Mouse (Mus musculus) adrenal gland, adult 2 months (tissue): ENCODE measurements around the gene Pex6. TPM values are rescaled to one million over a fixed set of nuclear protein-coding genes. Genes with fewer than 3 reads are reported as not detected.

Experiments used
- DNase-seq: peaks from one replicate; pipeline ENCODE4 v3.0.0; 2021
- long read RNA-seq: library from polyadenylated mRNA; stranded (forward); transcript quantifications from one replicate; pipeline ENCODE4 v2.0.0, GENCODE M21; 2021
- polyA plus RNA-seq: library from polyadenylated mRNA; depleted of rRNA; stranded (reverse); fragments of >200 nt; gene quantifications from 2 replicates; pipeline ENCODE4 v1.2.3, GENCODE M21; 2012; rRNA removed
- total RNA-seq, 2 experiments: library from RNA; stranded (reverse); gene quantifications; 2 replicates each; pipeline ENCODE4 v1.2.3; 2021

The Pex6 gene
- total RNA-seq (10 to 100 TPM; 49.5 to 69.2 TPM), polyA plus RNA-seq (167 and 190 TPM in 2 replicates)
- long read RNA-seq, transcript Pex6-201 (17 exons, 3,200 nt) = major isoform, 143 of 168 reads
- long read RNA-seq, partial matches to known transcripts = 9 of 168 reads
- long read RNA-seq, other reads (novel, unspliced or antisense) = 14 of 168 reads

DNA sequence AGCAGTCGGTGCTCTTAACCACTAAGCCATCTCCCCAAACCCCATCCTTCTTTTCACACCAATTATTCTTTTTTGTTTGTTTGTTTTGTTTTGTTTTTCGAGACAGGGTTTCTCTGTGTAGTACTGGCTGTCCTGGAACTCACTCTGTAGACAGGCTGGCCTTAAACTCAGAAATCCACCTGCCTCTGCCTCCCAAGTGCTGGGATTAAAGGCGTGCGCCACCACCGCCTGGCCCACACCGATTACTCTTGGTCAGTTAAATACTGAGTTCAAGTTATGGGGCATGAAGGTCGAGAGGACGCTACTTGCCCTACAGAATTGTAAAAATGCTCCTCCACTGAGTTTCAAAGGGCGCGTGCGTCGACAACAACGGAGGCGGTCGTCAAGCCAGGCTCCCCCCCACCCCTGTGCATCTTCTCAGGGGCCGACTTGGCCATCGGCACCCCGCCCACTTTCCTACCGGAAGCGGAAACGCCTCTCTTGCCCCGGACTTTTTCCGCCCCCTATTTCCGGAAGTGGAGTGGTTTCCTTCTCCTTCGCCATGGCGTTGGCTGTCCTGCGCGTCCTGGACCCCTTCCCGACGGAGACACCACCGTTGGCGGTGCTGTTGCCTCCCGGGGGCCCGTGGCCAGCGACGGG lies at the start of gene Pex6:
Gene Pex6 (plus strand): TSS at position 505 of the 639 bp plus-strand sequence.
- DNase-seq = peak; percentile 95

DNA sequence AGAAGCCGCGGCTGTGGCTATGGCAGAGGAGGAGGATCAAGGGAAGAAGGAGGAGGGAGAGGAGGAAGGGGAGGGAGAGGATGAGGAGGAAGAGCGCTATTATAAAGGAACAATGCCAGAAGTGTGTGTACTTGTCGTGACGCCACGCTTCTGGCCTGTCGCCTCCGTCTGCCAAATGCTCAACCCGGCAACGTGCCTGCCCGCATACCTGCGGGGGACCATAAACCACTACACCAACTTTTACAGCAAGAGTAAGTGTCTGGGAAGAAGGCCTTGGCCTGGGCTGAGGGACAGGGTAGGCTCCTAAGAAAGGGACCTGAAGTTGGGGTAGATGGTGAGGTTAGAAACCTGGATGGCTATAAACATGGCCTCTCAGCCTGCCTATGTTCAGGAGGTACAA lies 49.3 kb upstream of the Pex6 start:
- DNase-seq = no peak

DNA sequence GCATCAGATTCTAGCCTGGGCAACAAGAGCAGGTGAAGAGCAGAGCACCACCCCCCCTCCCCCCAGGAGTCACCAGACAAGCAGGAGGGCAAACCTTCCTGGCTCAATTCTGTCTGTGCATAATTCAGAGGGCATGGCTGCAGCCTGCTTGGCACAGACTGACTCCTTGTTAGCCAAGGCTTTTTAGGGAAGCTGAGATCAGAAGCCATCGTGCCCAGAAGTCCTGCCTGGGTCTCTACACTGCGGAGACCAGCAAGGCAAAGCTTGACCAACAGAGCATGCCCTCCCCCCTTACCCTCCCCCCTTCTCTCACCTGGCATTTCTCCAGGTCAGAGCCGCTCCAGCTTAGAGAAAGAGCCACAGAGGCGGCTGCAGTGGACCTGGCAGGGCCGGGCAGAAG lies 48.5 kb upstream of the Pex6 start:
- DNase-seq = no peak

DNA sequence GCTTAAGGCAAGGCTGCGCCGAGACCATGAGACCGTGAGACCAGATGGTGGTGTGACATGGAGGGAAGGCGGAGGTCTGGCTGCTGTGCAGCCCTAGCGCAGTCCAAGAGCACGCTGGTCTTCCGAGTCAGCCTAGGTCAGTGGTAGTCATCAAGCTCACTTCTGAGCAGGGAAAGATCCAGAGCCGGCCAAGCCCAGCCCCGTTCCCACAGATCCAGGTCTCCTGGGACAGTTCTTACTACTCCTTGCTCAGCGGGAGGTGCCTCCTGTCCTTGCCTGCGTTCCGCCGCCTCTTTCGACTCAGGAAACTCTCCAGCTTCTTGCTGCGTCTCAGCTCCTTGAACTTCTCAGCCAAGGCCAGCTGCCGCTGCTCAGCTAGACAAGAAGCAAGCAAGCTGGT lies 43.6 kb upstream of the Pex6 start:
- peak; percentile 68 for DNase-seq

DNA sequence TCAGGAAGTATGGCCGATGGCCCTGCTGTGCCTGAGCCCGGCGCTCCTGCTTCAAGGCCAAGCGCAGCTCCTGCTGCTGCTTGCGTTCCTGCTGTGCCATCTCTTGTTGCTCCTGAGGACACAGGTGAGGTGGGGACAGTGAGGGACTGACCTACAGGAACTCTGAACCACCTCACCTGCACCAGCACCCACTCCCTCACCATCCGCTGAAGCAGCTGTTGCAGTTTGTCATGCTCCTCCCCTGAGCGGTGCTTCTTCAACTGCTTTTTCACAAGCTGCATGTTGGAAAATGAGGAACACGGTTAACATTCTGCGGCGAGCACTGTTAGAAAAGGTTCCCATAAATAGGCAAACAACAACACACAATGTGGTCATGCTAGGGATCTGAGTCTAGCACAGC lies 41.4 kb upstream of the Pex6 start:
- no peak for DNase-seq

DNA sequence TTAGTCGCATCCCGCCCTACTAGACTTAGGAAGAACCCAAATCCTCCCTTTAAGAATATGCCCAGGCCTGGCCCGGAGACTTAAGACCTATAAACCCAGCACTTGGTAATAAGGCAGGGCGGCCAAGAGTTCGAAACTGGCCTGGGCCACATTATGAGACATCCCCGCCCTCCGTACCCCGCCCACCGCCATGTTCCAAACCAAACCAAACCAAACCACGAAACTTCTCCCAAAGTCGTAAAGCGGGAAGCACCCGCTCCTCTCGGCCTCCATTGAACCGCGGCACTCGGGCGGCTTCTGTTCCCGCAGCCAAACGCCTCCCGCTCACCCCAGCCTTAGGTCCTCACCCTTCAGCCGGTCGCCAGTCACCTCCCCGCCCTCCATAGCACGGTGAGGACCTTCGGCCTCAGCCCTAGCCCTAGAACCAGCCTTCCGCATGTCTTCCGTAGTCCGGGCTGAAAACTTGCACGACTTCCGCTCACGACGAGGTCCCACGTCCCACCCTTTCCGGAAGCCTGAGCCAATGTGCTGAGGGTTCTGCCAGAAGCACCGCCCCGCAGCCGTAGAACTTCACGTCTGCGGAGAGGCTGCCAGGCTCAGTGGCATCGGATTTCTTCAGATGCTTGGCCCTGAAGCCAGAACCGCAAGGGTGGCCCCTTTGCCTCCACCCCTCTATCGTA lies 37.3 kb upstream of the Pex6 start, which contains the start of gene Rrp36:
Gene Rrp36 (minus strand): TSS at position 503 of the 680 bp plus-strand sequence.
- DNase-seq = peak; percentile 94

DNA sequence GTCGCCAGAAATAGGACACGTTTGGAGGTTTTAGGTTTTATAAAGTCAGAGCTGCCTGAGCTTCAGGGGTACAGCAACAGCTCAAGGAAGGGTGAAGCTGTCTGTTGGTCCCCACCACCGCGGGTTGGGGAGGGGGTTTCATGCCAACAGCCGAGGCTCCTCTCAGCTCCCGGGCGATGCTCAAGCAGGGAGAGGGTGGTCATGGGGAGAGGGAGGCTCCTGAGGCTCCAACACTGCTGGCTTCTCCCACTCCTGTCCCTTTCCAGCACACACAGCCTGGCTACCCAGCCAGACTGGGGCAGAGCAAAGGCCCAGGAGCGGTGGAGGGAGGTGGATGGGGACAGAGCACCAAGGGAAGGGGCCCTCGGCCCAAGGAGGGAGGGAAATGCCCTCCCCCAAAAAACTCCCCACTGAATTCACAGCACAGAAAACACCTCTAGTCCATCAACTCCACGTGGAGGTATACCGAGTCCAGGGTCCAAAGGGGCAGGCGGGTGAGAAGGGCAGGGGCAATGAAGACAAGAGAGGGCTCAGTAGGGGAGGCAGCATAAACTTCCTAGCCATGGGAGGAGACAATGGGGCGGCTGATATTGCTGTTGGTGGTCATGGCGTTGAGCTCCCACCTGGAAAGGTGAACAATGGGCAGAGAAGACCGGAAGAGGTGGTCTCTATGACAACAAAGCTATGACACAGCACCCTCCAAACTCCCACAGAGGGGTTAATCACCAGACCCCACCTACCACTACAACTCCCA lies 36.6 kb upstream of the Pex6 start:
- no peak for DNase-seq

DNA sequence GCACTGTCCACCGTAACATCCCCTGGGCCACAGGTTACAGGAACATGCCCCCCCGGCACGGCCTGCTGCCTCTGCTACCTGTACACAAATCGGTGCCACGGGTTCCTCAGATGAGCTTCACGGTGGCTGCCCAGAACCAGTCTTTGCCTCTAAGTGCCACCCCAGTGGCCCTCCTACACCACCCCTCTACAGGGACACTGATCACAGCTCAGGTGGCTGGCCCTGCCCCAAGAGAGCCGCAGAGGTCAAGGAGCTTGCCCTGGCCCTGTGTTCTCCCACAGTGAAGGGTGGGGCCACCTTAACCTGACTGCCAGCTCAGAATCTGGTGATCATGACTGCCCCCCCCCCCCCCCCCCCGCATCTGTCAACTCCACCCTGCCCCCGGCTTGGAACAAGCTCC lies 32.8 kb upstream of the Pex6 start, which contains the start of gene Mea1:
Gene Mea1 (plus strand): TSS at position 378 of the 400 bp plus-strand sequence.
- no peak for DNase-seq

DNA sequence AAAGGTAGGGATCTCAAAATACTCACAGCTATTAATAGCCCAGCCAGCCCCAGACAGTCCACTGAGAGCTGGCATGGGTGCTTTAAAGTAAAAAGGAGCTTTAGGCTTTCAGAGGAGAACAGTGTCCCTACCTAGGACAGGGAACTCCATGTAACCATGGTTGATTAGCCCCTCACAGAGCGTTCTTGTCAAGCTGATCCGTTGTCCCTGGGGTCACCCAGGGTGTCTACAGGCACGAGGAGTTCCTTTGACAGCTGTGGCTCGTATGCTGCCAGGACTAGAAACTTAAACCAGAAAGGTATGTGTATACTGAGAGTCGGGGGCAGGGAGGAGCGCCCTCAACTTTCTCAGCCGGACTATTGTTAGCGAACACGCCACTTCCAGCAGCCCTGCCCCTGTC lies 32.4 kb upstream of the Pex6 start:
- no peak for DNase-seq

DNA sequence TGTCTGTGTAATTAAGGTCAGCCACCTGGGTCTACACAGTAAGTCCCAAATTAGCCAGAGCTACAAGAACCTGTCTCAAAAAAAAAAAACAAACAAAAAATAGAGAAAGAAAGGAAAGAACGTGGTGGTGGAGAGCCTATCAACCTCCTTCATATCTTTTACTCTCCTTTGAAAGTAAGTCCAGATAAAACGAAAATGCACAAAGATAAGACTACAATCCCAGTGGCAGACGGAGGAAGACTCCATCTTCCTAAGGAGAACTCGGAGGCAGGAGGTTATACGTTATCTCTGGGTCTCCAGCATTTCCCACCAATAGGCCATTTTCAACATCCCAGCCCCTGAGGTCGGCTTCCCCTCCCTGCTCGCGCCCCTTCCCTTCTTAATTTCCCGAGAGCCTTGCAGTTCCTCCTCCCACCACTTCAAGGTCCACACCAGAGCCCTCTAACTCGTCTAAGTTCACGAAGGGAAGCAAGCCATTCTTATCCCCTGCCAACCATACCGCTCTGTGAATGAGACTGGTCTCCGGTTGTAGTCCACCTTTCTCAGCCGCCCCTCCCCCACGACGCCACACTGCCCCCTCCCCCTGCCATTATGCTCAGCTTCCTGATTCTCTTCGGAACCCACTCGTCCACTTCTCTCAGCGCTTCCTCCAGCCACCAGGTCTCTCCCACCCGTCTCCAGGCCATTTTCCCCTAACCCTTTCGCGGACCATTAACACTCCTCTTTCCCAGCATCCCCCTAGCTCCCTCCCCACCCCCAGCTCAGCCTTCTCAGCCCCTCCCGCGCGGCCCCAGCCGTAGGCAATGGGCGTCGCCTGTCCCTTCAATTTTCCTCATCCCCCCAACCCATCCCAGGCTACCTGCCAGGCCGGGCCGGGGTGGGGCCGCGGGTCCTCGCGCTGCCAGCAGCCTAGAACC lies 31.2 kb upstream of the Pex6 start:
- DNase-seq = no peak

DNA sequence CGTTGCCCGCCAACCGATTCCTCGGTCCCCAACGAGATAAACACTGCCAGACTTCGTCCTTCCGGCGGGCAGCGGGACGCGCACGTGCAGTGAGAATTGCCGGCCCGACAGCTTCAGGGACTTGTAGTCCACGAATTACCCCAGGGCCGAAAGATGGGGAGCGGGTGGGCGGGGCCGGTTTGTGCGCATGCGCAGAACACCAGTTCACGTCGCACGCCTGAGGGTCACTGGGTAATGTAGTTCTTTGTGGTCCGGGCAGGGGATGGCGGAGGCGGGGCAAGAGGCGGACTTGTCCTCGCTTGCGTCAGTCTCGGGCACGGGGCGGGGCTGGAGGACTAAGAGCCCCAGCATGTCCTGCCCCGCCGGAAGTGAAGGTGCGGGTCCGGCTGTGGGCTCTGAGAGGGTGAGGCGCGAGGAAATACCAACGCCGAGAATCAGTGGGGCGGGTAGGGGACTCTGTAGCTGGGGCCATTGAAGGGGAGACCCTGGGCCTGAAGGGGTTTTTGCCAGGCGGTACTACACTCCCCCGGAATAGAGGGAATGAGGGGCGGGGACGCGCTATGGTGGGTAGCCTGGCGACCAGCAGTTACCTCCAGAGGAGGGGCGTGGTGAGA lies 30.4 kb upstream of the Pex6 start, which contains the start of gene Klhdc3:
Gene Klhdc3 (minus strand): TSS at position 155 of the 614 bp plus-strand sequence.
- DNase-seq = peak; percentile 98

DNA sequence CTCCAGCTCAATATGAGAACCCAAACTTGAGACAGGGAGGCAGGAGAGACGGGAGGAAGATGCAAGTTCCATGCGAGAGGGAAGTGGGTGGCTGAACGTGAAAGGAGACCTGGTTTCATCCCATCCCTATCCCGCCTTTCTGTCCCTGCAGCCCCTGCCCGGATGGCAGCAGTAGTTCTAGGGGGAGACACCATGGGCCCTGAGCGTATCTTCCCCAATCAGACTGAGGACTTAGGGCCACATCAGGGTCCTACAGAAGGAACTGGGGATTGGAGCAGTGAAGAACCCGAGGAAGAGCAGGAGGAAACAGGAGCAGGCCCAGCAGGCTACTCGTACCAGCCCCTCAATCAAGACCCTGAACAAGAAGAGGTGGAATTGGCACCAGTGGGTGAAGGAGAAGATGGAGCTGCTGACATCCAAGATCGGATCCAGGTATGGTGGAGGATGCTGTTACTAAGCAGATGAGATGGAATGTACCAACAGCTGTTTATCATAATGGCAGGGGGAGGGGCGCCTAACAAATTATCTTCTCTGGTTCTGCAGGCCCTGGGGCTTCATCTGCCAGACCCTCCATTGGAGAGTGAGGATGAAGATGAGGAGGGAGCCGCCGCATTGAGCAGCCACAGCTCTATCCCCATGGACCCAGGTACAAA lies 29.7 kb upstream of the Pex6 start:
- no peak for DNase-seq

DNA sequence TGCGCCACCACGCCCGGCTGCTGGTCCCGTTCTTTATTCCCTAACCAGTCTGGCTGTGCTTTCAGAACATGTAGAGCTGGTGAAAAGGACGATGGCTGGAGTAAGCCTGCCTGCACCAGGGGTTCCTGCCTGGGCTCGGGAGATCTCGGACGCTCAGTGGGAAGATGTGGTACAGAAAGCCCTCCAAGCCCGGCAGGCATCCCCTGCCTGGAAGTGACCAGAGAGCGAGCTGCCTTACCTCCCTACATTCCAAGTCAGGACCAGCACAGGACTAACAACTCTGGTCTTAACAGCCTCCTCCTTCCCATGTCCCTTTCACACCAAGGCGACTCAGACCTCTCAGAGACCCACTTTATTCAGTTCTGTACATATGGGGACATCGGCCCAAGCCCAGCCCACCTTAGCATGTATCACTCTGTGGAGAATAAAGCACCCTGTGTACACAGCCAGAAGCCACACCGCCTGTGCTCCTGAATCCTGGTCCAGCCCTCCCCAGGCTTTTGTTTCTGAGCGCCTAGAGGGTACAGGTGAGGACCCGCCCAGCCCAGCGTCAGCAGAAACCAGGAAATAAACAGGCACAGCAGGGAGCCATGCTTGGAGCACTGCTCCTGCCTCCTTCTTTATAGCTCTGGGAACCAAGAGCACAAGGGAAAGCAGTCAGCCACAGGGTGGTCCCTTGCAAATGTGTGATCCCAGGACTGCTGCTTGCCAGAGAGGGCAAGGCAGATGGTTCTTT lies 28.4 kb upstream of the Pex6 start:
- no peak for DNase-seq

DNA sequence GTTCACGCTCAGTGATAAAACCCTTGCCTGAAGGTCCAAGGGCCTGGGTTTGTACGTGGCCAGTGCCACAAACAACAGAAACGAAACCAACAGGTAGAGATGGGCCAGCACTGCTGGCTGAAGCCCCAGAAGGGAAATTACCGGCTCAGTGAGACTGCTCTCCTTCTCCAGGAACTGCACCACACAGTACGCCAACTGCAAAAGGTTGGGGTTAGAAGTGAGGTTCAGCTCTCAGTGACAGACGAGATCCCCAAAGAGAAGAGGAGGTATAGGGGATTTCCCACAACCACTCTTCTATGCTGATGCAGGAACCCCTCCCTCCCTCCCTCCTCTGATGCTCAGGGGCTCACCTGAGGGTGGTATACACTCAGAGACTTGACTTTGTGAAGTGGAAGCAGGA lies 25.4 kb upstream of the Pex6 start:
- no peak for DNase-seq

DNA sequence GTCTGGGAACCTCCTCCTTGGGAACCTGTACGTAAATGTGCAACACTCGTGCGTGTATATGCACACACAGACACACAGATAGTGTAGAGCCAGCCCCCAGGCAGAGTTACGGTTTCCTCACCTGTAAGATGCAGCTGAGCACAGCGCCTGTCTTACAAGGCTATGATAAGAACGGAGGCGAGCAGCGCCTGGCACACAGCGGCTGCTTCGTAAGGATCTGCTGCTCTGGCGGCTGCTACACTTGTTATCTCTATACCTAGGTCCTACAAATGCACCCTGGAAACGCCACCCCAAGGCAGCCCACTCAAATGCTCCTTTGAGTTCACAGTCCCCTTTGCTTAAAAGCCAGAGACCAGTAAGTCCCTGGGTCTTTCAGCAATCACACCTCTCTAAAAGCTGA lies 20.6 kb upstream of the Pex6 start:
- DNase-seq = no peak

DNA sequence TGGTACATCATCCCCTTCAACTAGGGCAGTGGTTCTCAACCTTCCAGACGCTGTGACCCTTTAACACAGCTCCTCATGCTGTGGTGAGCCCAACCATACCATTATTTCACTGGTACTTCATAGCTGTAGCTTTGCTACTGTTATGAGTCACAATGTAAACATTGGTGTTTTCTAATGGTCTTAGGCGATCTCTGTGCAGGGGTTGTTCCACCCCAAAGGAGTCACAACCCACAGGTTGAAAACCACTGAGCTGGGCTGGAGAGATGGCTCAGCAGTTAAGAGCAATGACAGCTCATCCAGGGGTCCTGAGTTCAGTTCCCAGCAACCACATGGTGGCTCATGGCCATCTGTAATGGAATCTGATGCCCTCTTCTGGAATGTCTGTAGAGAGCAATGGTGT lies 19.9 kb upstream of the Pex6 start:
- no peak for DNase-seq

DNA sequence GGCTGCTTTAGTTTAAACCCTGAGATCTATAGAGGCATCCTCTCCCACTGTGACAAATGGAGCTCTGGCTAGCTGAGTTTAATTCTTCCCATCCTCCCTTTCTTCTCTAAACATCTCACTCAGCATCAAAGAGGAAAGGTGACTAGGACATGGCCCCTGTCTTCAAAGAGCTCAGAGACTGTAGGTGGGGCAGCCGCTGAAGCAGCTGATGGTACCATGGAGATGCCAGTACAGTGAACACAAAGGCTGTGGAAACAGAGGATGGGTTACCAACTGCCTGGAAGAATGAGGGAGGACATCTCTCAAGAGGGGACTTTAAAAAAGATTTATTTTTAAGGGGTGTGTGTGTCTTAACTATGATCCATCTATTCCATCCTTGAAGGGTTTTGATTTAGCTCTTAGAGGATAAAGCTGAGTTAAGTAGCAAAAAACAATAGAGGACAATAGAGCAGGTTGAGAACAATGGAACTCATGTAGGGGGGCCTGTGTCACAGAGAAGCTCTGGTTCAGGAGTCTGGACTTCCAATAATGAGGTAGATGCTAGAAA lies 16.7 kb upstream of the Pex6 start:
- DNase-seq = no peak

DNA sequence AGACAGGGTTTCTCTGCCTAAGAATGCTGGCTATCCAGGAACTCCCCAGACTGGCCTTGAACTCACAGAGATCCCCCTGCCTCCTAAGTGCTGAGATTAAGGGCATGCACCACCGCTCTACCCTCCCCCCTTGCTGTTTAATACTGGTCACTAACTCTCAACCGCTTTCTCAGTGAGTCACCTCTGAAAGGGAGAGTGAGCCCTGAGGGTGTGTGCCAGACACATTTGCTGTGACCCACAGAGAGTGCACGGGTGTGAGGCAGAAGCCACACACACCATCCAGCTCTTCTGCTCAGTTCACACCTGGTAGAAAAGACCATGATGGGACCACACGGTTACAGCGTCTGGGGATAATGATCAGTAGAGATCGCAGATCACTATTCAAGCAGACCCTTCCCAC lies 12.7 kb upstream of the Pex6 start:
- DNase-seq = no peak

DNA sequence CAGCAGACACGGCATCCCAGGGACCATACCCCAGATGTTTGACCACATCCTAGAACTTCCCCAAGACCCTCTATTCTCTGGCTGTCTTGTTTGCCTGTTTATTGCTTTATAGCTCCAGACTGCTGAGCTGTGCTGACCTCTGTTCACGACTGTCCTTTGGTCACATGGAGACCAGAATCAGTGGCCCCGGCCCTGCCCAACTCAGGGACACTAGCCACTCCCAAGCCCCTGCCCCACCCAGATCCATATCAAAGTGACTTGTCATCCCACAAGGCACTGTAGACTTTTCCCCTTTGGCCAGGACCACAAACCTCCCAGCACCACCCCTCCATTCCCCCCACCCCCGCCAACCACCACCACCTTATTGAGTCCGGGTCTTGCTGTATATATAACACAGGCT lies 12.0 kb upstream of the Pex6 start:
- no peak for DNase-seq

DNA sequence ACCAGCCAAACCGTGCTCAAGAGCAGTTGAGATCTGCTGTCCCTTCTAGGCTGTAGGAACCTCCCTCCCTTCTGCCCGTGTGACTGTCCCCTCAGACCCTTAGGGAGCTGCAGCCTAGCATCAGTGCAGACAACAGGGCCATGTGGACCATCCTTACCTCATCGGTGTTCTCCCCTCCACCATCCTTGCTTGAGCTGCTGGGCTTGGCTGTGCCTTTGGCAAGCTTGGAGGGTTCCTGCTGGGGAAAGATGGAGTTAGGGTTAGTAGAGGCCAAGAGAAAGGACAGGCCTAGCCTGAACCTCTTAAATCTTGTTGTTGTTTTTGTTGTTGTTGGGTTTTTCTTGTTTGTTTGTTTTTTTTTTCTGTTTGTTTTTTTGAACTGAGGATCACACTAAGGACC lies 11.4 kb upstream of the Pex6 start:
- DNase-seq = no peak
